Mouse (Mus musculus) ES-Bruce4 (cell line): Measurements from ENCODE around the gene Apol10a.
"Not testable (repeated sequence)": the region's sequence is repeated elsewhere in the genome, so short reads cannot be mapped to it uniquely, and the experiment has no call there.

ENCODE experiments used
- CTCF ChIP-seq: IDR thresholded peaks from one replicate; pipeline ENCODE4 v1.8.1; 2011; ENCODE audit warnings: low read depth, low read length
- EP300 ChIP-seq: IDR thresholded peaks from 2 replicates; pipeline ENCODE4 v1.6.1; 2011; ENCODE audit warnings: low read depth, low read length; ENCODE audit not compliant: insufficient read depth
- POLR2A ChIP-seq: IDR thresholded peaks from one replicate; pipeline ENCODE4 v1.8.1; 2011; ENCODE audit warnings: low read length; ENCODE audit not compliant: insufficient read depth

- TF ChIP-seq CTCF, EP300, POLR2A: not testable (repeated sequence)
Observed at GRCm38 (mm10) chr15:77445668-77446067, 31.2 kb upstream of the Apol10a start.
